Mouse (Mus musculus) heart, postnatal 0 days (tissue): ENCODE results near the gene Gm10803.

Experiments used
- CTCF ChIP-seq: IDR thresholded peaks from 2 replicates; pipeline ENCODE4 v1.5.1; 2016; ENCODE audit warnings: antibody characterized with exemption, control low read depth, low read depth
- EP300 ChIP-seq: IDR thresholded peaks from 2 replicates; pipeline ENCODE4 v1.6.1; 2016; ENCODE audit warnings: antibody characterized with exemption, low read depth

- TF ChIP-seq CTCF (no peak), EP300 (no peak)
These were observed 38.8 kb upstream of the Gm10803 start for GRCm38 (mm10) chr2:93521571-93521970.
